Mouse (Mus musculus) bone marrow, adult 2 months (tissue): ENCODE results near the gene Pkn1.

Experiments used
- CTCF ChIP-seq: fragments of 200-500 bp; IDR thresholded peaks from 2 replicates; pipeline ENCODE4 v1.5.1; 2011; ENCODE audit warnings: low read length, control low read depth; ENCODE audit not compliant: control insufficient read depth, insufficient read depth
- POLR2A ChIP-seq: fragments of 200-500 bp; IDR thresholded peaks from 2 replicates; pipeline ENCODE4 v1.6.1; 2011; ENCODE audit warnings: low read depth, mild to moderate bottlenecking, control low read depth, low read length, borderline replicate concordance; ENCODE audit not compliant: control insufficient read depth

- no peak for TF ChIP-seq CTCF
- TF ChIP-seq POLR2A: peak; percentile 67; the same call in 1 of the 2 replicates
Measured at GRCm38 (mm10) chr8:83652030-83652743, 46.8 kb downstream of the Pkn1 start, which contains the start of gene Gipc1.
